ENCODE assay signal across 13 mouse cellular contexts in the genomic region with DNA sequence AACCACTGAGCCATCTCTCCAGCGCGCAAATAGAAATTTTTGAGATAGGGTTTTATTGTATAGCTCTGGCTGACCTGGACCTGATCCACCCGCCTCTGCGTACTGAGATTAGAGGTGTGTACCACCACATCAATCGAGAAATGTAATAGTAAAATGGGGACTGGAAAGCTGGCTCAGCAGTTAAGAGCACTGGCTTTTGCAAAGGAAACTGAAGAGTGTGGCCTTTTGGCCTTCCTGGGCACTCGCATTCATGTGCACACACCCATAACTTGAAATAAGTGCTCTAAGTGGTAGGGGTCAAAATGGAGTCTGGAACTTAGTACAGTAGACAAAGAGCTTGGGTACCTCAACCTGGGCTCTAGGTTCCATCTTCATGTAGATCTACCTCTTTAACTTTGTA. TPM values are rescaled to one million over a fixed set of nuclear protein-coding genes. Genes with fewer than 3 reads are reported as not detected.
DNase-seq lines count a peak whose midpoint lies in the region; ATAC-seq and TF ChIP-seq lines count a peak whose summit lies in the region.
"Had no signal": no experiment of that assay in that cellular context is flagged by ENCODE, and none has a peak within 500 bp of the region (broad histone marks: within the 10 kb centered on the region; RNA-seq: fewer than 3 reads in every experiment).

No protein-coding gene starts in this region.

- TF ChIP-seq CTCF in lung, postnatal 0 days (IDR thresholded peaks at IDR 0.05) = no peak

- ATAC-seq in lung, postnatal 0 days = no peak
- peak; percentile 17 for ATAC-seq in inflammation-experienced regulatory T-cells, adult 6 months

- no peak overlapping the region for H3K4me2 ChIP-seq in lung, postnatal 0 days (replicated peaks; ENCODE audit: low read depth, low read length)
- peak overlapping the region; percentile 1 for H3K4me2 ChIP-seq in myocyte (ENCODE audit: low read depth)

- no peak overlapping the region for H3K4me3 ChIP-seq in lung, postnatal 0 days (ENCODE audit: low read depth, low read length)
- H3K4me3 ChIP-seq in myocyte = no peak overlapping the region
- H3K4me3 ChIP-seq: erythroblast, embryonic 14.5 days had no signal

- no peaks in the 10 kb centered on the region for H3K27me3 ChIP-seq in lung, postnatal 0 days (replicated peaks; ENCODE audit: insufficient read depth, low read length)
- H3K27me3 ChIP-seq in myocyte (ENCODE audit: control insufficient read depth, insufficient read depth, insufficient read length) = no peaks in the 10 kb centered on the region

- peak; percentile 87 for DNase-seq in heart, adult 11 months
- DNase-seq in heart, postnatal 4 days = no peak
- DNase-seq in lung, postnatal 0 days (ENCODE audit: low spot score) = peak; percentile 16
- no peak for DNase-seq in lung, postnatal 10 days
- DNase-seq in embryo, embryonic 10 days (ENCODE audit: low spot score) = no peak
- no peak for DNase-seq in cerebellum, postnatal 14 days
- DNase-seq: kidney, adult 8-10 months; right cerebral cortex, postnatal 25 days; thymus, adult 2 months had no signal

- H3K36me3 ChIP-seq in lung, postnatal 0 days (ENCODE audit: insufficient read depth, low read length) = no peaks in the 10 kb centered on the region
- H3K36me3 ChIP-seq in myocyte (ENCODE audit: control insufficient read depth, insufficient read depth) = peaks cover 11% of the 10 kb centered on the region

- peaks cover 16% of the 10 kb centered on the region; the same call in 1 of the 2 replicates for H3K4me1 ChIP-seq in lung, postnatal 0 days (ENCODE audit: insufficient read depth, low read depth, low read length)

- WGBS in lung, postnatal 0 days = 79% methylated on average over 6 of the region's 6 CpGs

- peaks cover 71% of the 10 kb centered on the region for H3K79me2 ChIP-seq in myocyte (ENCODE audit: control insufficient read depth, insufficient read depth)

- no peak for TF ChIP-seq EP300 in lung, postnatal 0 days (IDR thresholded peaks at IDR 0.05)

- H3ac ChIP-seq in myocyte (ENCODE audit: control insufficient read depth, insufficient read length) = no peak overlapping the region

- no peaks in the 10 kb centered on the region for H3K9me3 ChIP-seq in lung, postnatal 0 days (ENCODE audit: low read length)

- no peak overlapping the region for H3K27ac ChIP-seq in lung, postnatal 0 days (ENCODE audit: low read length)

- TF ChIP-seq POLR2A in myocyte (IDR thresholded peaks at IDR 0.05; ENCODE audit: insufficient read length, low read depth) = no peak

- H3K9ac ChIP-seq in lung, postnatal 0 days (replicated peaks; ENCODE audit: low read depth) = 0 out of 2 replicates have a peak overlapping the region, but pooled peaks have one; percentile 13

TF ChIP-seq in myocyte, 11 proteins besides CTCF, POLR2A, EP300 and RAD21:
- TF ChIP-seq USF1 (IDR thresholded peaks at IDR 0.05; ENCODE audit: low read depth) = no peak
- TF ChIP-seq POLR2AphosphoS2 (IDR thresholded peaks at IDR 0.05; ENCODE audit: insufficient read length, low read depth) = no peak
- no peak for TF ChIP-seq SRF (IDR thresholded peaks at IDR 0.05; ENCODE audit: control insufficient read depth, insufficient read length, low read depth)
- TF ChIP-seq MAX (IDR thresholded peaks at IDR 0.05; ENCODE audit: low read depth) = no peak
- no peak for TF ChIP-seq E2F4 (IDR thresholded peaks at IDR 0.05; ENCODE audit: insufficient read depth)
- no peak for TF ChIP-seq MYOD1 (IDR thresholded peaks at IDR 0.05; ENCODE audit: control insufficient read depth in 1 of 3, insufficient read length in 2 of 3, low read depth in 2 of 3)
- TF ChIP-seq TCF12 (IDR thresholded peaks at IDR 0.05; ENCODE audit: insufficient read depth, poor library complexity, severe bottlenecking) = no peak
- TF ChIP-seq CEBPB (IDR thresholded peaks at IDR 0.05; ENCODE audit: insufficient read depth, poor library complexity, severe bottlenecking) = no peak
- no peak for TF ChIP-seq TCF3 (IDR thresholded peaks at IDR 0.05; ENCODE audit: insufficient read length, low read depth)
- TF ChIP-seq MYOG (IDR thresholded peaks at IDR 0.05; ENCODE audit: control insufficient read depth in 1 of 3, insufficient read depth in 1 of 3, insufficient read length in 2 of 3, low read depth in 2 of 3) = no peak
- no peak for TF ChIP-seq REST (IDR thresholded peaks at IDR 0.05; ENCODE audit: insufficient read depth, insufficient read length)

RNA-seq across cellular contexts. Expression of gene Catsper2, which starts 2.8 kb away (rescaled TPM):
- total RNA-seq in heart, postnatal 4 days (2021) = 1 to 10 TPM; 3.3 to 3.7 TPM
- 1.7 and 1.8 TPM in 2 replicates for polyA plus RNA-seq in lung, postnatal 0 days (2015; fragmentation: Nextera tagmentation; extraction: Ambion mirVana)
- 1 to 10 TPM; 2.4 to 6.2 (median 3.1) TPM for polyA plus RNA-seq in inflammation-experienced regulatory T-cells, adult 6 months (2017; shearing (Covaris generic))
- 1.5 TPM for polyA plus RNA-seq in myocyte (2012; fragmentation: generic; extraction: Trizol)
- total RNA-seq: monocyte, adult 5-6 weeks had no signal
- polyA plus RNA-seq: erythroblast, embryonic 14.5 days had no signal

RNA-seq across cellular contexts. Expression of gene Pdia3, which starts 2.8 kb away (rescaled TPM):
- total RNA-seq in heart, postnatal 4 days (2021) = 100 to 1,000 TPM; 200 to 203 TPM
- 371 and 415 TPM in 2 replicates for polyA plus RNA-seq in lung, postnatal 0 days (2015; fragmentation: Nextera tagmentation; extraction: Ambion mirVana)
- polyA plus RNA-seq in inflammation-experienced regulatory T-cells, adult 6 months (2017; shearing (Covaris generic)) = 1,000 to 10,000 TPM in 2 of 3 experiments, 100 to 1,000 TPM in 1; 491 to 1,229 (median 1,150) TPM
- polyA plus RNA-seq in myocyte (2012; fragmentation: generic; extraction: Trizol) = 130 TPM

RNA-seq across cellular contexts. Expression of gene Ell3, which starts 27.7 kb away (rescaled TPM):
- under 1 TPM in 1 of 2 experiments, not detected in 1; 0.31 TPM for total RNA-seq in heart, postnatal 4 days (2021)
- polyA plus RNA-seq in lung, postnatal 0 days (2015; fragmentation: Nextera tagmentation; extraction: Ambion mirVana) = 2.1 and 2.9 TPM in 2 replicates
- 1 to 10 TPM in 1 of 3 experiments, under 1 TPM in 2; 0.63 to 1.8 (median 0.65) TPM for polyA plus RNA-seq in inflammation-experienced regulatory T-cells, adult 6 months (2017; shearing (Covaris generic))
- 0.05 TPM for polyA plus RNA-seq in myocyte (2012; fragmentation: generic; extraction: Trizol)
- polyA plus RNA-seq: erythroblast, embryonic 14.5 days had no signal

RNA-seq across cellular contexts. Expression of gene Strc, which starts 29.4 kb away (rescaled TPM):
- not detected for total RNA-seq in heart, postnatal 4 days (2021)
- not detected in 2 replicates for polyA plus RNA-seq in lung, postnatal 0 days (2015; fragmentation: Nextera tagmentation; extraction: Ambion mirVana)
- under 1 TPM; 0.18 to 0.63 (median 0.54) TPM for polyA plus RNA-seq in inflammation-experienced regulatory T-cells, adult 6 months (2017; shearing (Covaris generic))
- polyA plus RNA-seq in myocyte (2012; fragmentation: generic; extraction: Trizol) = not detected
- total RNA-seq: monocyte, adult 5-6 weeks had no signal
- polyA plus RNA-seq: erythroblast, embryonic 14.5 days had no signal

RNA-seq across cellular contexts. Expression of gene Serf2, which starts 32.6 kb away (rescaled TPM):
- total RNA-seq in heart, postnatal 4 days (2021) = 100 to 1,000 TPM; 350 to 387 TPM
- polyA plus RNA-seq in lung, postnatal 0 days (2015; fragmentation: Nextera tagmentation; extraction: Ambion mirVana) = 456 and 470 TPM in 2 replicates
- polyA plus RNA-seq in inflammation-experienced regulatory T-cells, adult 6 months (2017; shearing (Covaris generic)) = 1,000 to 10,000 TPM in 1 of 3 experiments, 100 to 1,000 TPM in 2; 695 to 1,210 (median 882) TPM
- 891 TPM for polyA plus RNA-seq in myocyte (2012; fragmentation: generic; extraction: Trizol)

Comparison
In these comparisons a context has a peak if more than half of its experiments do, and no peak if none do; other contexts are left out.
1. DNase-seq: peak in heart, adult 11 months (single experiment) and lung, postnatal 0 days (single experiment); none in heart, postnatal 4 days (single experiment), lung, postnatal 10 days (single experiment), embryo, embryonic 10 days (single experiment) and cerebellum, postnatal 14 days (0 of 2).